Mouse (Mus musculus): Measurements from ENCODE around the gene Jag1.

- TF ChIP-seq CTCF (IDR thresholded peaks at IDR 0.05) (no peak), EP300 (IDR thresholded peaks at IDR 0.05) (no peak)
These were observed 29.6 kb downstream of the Jag1 start for GRCm38 (mm10) chr2:137086621-137087395.
